Mouse (Mus musculus): ENCODE results near the gene Fam162a.
"Not testable (repeated sequence)": the region's sequence is repeated elsewhere in the genome, so short reads cannot be mapped to it uniquely, and the experiment has no call there.

The Fam162a gene

DNA sequence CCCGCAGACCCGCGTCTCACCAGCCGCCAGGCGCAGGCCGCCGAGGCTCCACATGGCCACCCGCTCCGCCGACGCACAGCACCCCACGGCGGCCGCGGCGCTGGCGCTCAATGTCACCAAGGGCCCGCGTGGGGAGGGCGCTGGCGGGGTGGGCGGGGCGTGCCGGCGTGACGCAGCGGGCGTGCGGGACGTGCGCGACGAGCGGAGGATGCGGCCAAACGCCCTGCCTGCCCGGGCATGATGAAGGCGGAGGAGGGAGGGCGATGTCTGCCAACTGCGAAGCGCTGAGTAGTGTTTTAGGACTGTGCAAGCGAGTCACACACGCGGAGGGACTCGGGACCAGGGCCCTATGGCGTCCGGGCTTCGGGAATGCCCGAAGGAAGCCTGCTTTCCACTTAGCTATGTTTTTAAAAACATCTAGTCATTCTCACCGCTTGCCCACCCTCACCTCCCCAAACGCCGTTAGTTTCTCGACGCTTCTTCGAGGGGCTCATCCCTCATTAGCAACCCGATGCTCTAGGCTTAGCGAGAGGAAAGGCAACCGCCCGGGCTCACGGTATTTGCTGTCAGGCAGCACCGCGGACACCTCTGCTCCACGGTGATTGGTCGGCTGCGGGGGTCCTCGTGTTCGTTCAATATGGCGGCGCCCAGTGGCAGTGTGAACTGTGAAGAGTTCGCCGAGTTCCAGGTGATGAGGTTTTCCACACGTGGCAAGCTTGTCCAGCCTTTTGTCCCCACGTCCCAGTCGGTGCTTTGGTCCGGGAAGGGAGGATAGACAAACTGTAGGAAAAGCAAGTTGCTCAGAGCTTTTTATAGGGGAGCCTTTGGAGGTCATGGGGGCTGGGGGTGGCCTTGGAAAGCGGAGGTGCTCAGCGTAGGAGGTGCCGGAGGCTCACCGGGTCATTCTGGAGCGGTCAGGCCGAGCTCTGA, at the start of gene Fam162a, which contains the start of gene Ccdc58:
Fam162a (minus strand) TSS at position 145 of the 930 bp plus-strand sequence.
Ccdc58 (plus strand) TSS at position 236 of the 930 bp plus-strand sequence.
- DNase-seq (ENCODE audit: low spot score in 2 of 2): peak; percentile 87 to 94

- DNase-seq (ENCODE audit: low spot score in 2 of 2): not testable (repeated sequence)
Observed at GRCm38 (mm10) chr16:36115751-36116150, 44.4 kb upstream of the Fam162a start.

- DNase-seq (ENCODE audit: low spot score in 2 of 2): not testable (repeated sequence)
Observed at GRCm38 (mm10) chr16:36111486-36111885, 40.1 kb upstream of the Fam162a start.

DNA sequence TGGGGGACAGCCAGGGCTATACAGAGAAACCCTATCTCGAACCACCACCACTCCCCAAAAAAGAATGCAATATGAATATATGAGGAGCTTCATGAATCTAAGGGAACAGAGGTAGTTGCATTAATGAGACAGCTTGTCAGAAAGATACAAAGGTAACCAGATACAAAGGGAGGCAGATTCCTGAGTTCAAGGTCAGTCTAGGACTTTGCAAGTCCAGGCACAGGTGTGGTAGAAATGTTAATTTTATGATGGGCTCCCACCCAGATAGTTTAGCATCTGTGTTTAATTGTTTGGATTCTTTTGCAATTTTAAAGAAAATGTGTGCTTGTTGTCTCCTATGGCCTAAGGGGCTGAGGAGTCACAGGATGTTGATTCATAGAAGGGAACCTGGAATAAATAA, 30.8 kb upstream of the Fam162a start:
- no peak for DNase-seq (ENCODE audit: low spot score in 2 of 2)

DNA sequence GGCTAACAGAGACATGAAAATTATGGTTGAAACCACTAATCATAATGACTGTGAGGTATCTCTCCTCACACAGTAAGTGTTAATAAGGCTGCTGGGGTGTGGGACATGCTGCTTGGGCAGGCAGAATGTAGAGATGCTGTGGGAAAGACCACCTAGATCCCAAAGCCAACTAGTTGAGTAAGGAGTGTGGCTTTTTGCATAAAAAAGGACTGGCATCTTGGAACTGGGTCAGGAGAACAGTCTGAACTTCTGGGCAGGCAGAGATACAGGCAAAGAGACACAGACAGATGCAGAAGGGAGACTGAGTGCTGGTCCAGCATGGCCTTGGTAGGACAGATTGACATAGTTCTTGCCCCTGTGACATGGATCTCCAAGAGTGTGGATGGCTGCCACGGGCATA, 30.1 kb upstream of the Fam162a start:
- no peak for DNase-seq (ENCODE audit: low spot score in 2 of 2)

DNA sequence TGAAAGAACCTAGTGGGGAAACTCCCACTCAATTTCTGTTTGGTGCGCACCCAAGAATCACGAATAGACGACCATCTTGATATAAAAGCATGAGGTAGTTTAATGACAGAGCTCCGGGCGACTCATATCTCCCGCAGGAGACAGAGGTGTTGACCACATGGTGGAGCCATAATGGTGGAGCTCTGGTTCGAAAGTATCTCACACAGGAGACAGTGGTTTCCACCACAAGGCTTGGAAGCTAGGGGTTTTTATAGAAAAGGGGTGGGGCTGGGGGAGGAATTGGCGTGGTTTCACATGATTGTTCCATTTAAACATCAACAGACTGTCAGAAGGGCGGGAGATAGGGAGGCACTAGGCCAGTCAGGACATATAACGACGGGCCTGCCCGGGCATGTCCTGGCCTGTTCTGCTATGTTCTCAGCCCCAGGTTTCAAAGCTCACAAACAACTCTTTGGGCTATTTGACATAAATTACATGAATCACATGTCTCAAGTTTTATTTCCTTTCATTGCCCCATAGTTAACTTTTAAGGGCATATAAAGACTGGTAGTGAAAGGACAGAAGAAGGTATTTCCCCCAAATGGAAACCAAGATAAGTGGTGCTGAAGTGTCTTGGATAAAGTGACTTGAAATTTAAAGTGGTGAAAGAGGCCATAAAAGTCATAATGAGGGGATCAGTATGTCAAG, 26.6 kb upstream of the Fam162a start:
- DNase-seq (ENCODE audit: low spot score in 2 of 2): not testable (repeated sequence)

DNA sequence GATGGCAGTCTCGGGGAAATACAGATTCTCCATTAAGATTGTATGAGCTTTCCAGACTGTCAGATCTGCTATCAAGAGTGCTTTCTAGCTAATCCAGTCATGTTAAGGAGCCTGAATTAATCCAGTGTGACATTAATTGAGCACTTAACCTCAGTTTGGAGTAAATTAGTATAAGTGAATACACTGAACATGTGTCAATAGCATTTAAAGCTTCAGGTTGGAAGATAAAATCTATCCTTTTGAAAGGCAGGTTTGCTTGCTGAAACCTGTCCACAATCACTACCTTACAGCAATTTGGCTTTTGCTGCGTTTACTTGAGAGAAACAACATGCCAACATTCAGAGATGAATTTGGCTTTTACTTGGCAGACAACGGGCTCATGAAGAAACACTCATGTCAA, 22.7 kb upstream of the Fam162a start:
- DNase-seq (ENCODE audit: low spot score in 2 of 2): no peak

DNA sequence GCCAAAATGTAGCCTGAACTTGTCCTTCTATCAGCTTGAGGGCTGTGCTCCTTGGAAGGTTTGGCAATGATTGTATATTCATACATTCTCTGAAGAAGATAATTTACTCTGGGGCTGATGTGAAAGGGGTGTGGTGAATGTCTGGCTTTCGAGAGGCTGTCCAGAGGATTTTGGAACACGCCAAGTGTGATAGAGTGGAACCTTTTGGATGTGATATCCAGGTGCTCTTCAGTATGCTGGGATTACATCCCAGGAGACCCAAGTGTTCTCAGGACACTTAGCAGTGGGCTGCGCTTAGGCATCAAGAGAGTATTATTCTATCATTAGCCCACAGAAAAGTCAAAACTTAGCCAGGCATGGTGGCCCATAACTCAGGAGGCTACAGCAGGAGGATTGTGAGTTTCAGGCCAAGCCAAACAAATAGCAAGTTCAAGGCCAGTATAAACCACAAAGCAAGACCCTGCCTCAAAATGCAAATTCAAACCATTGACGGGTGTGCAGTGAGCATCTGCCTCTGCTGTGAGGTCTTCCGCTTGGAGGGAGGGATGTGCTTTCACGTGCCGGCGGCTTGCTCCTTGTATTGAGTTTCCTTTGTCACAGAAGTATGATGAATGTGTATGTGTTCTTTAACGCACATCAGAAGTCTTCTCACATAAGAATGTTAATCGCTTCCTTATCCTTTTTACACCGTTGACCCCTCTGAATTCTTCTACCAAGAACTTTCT, 19.6 kb upstream of the Fam162a start:
- no peak for DNase-seq (ENCODE audit: low spot score in 2 of 2)

GRCm38 (mm10) chr16:36089850-36090616, 18.6 kb upstream of the Fam162a start:
- DNase-seq (ENCODE audit: low spot score in 2 of 2): no peak

DNA sequence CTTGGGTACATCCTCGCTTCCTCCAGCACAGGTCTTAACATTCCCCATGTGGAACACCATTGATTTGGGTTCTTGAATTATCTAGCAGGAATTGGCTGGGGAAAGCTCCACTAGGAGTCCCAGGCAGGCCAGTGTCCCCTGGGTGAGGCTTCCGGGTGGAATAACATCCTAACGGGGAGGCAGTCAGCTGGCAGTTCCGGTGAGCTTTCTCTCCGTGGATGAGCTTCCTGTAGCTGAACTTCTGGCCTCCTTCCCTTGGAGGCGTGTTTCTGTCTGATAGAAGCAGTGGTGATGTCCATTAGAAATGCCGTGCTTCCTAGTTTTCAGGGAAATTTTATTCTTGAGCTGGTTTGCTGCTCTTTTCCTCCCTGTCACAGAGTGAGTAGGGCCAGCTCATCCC, 17.7 kb upstream of the Fam162a start:
- no peak for DNase-seq (ENCODE audit: low spot score in 2 of 2)

GRCm38 (mm10) chr16:36087846-36088245, 16.5 kb upstream of the Fam162a start:
- DNase-seq (ENCODE audit: low spot score in 2 of 2): no peak

- DNase-seq (ENCODE audit: low spot score in 2 of 2): no peak
Observed at GRCm38 (mm10) chr16:36079916-36080315, 8.5 kb upstream of the Fam162a start.

DNA sequence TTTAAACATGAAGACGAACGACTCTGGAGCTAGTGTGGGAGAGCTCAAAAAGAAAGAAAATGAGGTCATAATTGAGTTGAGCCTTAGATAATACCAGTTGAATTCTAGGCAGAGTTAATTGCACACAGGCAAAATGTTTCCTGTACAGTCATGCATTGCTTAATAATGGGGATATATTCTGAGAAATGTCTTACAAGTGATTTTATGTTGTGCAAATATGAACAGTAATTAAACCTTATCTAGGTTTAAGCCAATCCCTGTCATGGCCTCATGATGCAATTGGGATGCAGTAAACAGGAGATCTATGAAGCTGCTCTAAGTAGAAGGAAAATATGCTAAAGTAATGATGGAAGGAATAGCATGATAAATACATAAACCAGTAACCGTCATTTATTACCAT, 3.4 kb upstream of the Fam162a start:
- DNase-seq (ENCODE audit: low spot score in 2 of 2): no peak

DNA sequence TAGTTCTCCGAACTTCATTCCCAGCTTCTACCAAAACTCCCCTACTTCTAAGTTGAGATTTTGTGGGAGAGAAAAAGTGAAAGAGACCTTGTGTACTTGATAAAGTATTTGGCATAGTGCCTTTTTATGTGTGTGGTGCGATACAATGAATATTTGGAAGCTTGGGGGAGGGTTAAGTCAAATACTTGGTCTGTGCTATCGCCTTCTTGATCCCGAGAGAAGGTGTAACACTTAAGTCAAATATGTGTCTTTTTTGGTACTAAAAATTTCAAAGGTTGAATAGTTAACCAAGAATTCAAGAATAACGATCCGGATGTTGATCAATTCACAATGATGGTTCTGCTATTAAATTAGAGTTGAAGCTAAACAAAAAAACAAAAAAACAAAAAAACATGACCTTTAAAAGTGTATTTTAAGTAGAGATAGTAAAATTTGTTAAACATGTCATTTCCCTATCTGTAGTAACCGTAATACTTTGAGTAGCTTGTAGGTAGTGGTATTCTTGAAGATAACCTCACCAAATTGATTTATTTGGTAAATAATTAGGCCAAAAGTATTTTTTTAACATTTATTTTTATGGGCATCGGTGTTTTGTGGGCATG, 1.1 kb upstream of the Fam162a start:
- DNase-seq (ENCODE audit: low spot score in 2 of 2): no peak

- DNase-seq (ENCODE audit: low spot score in 2 of 2): no peak
Observed at GRCm38 (mm10) chr16:36071071-36071449, 334 bp downstream of the Fam162a start.

DNA sequence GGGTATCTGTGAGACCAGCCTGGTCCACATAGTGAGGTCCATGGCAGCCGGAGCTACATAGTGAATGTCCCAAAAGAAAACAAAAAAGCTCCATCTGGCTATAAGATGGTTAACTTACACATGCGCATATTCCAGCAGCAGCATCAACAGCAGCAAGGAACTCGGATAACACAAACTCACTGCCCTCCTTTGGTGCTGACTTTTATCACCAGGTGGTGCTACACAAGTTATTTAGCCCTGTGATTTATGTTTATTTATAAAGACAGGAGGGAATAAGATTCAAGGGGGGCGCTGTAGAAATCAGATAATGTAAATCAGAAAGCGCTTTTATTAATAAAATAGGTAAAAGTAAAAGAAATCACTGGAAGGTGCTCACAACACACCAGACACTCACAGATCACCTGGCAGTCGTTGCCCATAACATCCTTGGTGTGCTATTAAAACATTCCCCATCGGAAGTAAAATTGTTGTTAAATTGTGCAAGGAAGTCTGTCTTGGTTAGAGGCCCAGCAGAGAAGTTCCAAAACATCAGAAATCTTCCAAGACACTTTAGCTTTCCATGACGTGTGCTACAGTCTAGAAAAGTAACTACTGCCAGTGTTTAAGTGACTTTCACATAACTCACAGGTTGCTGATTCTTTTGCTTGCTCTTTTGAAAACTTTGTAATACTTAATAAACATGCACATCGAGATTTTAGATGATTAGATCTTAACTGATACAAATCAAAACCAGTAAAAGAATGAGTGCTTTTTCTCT, 1.4 kb downstream of the Fam162a start:
- no peak for DNase-seq (ENCODE audit: low spot score in 2 of 2)

GRCm38 (mm10) chr16:36068356-36068755, 3.0 kb downstream of the Fam162a start:
- DNase-seq (ENCODE audit: low spot score in 2 of 2): no peak

GRCm38 (mm10) chr16:36067694-36068093, 3.7 kb downstream of the Fam162a start:
- DNase-seq (ENCODE audit: low spot score in 2 of 2): no peak

GRCm38 (mm10) chr16:36064904-36065303, 6.5 kb downstream of the Fam162a start:
- no peak for DNase-seq (ENCODE audit: low spot score in 2 of 2)

DNA sequence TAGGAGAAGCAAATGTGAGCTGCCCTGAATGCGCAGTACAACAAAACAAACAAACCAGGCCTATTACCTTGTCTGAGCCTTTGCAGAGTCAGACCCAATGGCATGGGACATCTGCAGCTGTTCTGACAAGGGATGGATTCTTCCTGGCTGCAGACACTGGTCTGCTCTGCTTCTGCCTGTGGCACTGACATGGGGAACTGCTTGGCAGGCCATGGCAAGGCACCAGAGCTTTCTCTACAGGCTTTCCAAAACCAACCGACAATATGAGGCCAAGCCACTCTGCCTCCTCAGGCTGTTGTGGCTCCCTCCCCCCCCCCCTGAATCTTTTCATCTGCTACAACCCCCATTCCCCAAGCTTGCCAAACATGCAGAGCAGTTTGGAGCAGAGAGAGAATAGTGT, 8.1 kb downstream of the Fam162a start:
- DNase-seq (ENCODE audit: low spot score in 2 of 2): no peak

Data from urinary bladder, adult 18-20 months (tissue).